Mouse (Mus musculus) heart, adult 2 months (tissue): ENCODE measurements around the gene Iars. TPM values are rescaled to one million over a fixed set of nuclear protein-coding genes. Genes with fewer than 3 reads are reported as not detected.
"Not testable (repeated sequence)": the region's sequence is repeated elsewhere in the genome, so short reads cannot be mapped to it uniquely, and the experiment has no call there.

Source experiments
- DNase-seq, 2 experiments: peaks; one replicate each; pipeline ENCODE4 v3.0.0; 2021
- H3K27ac ChIP-seq: fragments of 200-600 bp; 2 replicates; pipeline ENCODE4 v1.8.1; 2022
- H3K27me3 ChIP-seq: fragments of 200-500 bp; 2 replicates; pipeline ENCODE4 v1.6.1; 2012; ENCODE audit warnings: mild to moderate bottlenecking, low read length, inconsistent platforms, mixed read lengths; ENCODE audit not compliant: control insufficient read depth, insufficient read depth
- H3K36me3 ChIP-seq: fragments of 200-500 bp; 2 replicates; pipeline ENCODE4 v1.6.1; 2012; ENCODE audit warnings: low read length, inconsistent platforms; ENCODE audit not compliant: control insufficient read depth, insufficient read depth
- H3K4me1 ChIP-seq: fragments of 200-500 bp; 2 replicates; pipeline ENCODE4 v1.6.1; 2011; ENCODE audit warnings: low read length; ENCODE audit not compliant: control insufficient read depth, insufficient read depth
- H3K4me3 ChIP-seq: fragments of 200-600 bp; 2 replicates; pipeline ENCODE4 v1.8.1; 2022
- H3K79me2 ChIP-seq: fragments of 200-500 bp; replicated peaks from 2 replicates; pipeline ENCODE4 v1.6.1; 2012; ENCODE audit warnings: mild to moderate bottlenecking, inconsistent platforms, low read length, moderate library complexity, mixed read lengths; ENCODE audit not compliant: control insufficient read depth, insufficient read depth
- H3K9ac ChIP-seq: fragments of 200-500 bp; 2 replicates; pipeline ENCODE4 v1.6.1; 2012; ENCODE audit warnings: low read depth, mild to moderate bottlenecking, control low read depth, inconsistent platforms, low read length, mixed read lengths
- CTCF ChIP-seq: fragments of 200-600 bp; IDR thresholded peaks from 2 replicates; pipeline ENCODE4 v1.8.1; 2022; ENCODE audit warnings: antibody characterized with exemption, mild to moderate bottlenecking, moderate library complexity
- EP300 ChIP-seq: fragments of 200-500 bp; IDR thresholded peaks from 2 replicates; pipeline ENCODE4 v1.6.1; 2011; ENCODE audit warnings: low read depth, low read length, control low read depth; ENCODE audit not compliant: insufficient read depth
- POLR2A ChIP-seq: fragments of 200-500 bp; IDR thresholded peaks from 2 replicates; pipeline ENCODE4 v1.6.1; 2011; ENCODE audit warnings: mild to moderate bottlenecking, low read depth, low read length, control low read depth; ENCODE audit not compliant: insufficient read depth
- WGBS: fragments of 180-500 bp; shearing (Covaris S2); methylation state at CpG from one replicate; pipeline ENCODE4 v1.1.7; 2018; 5-methylcytosine and 5-hydroxymethylcytosine counted together
- intact Hi-C: fragments of 180-260 bp; cut with DNase I; formaldehyde crosslinking; loops from one replicate; pipeline ENCODE4 v1.15.1; 2025
- polyA plus RNA-seq: library from polyadenylated mRNA; depleted of rRNA; stranded (reverse); fragments of >200 nt; gene quantifications from 2 replicates; pipeline ENCODE4 v1.2.3, GENCODE M21; 2012; rRNA removed
- total RNA-seq, 2 experiments: library from RNA; stranded (reverse); gene quantifications; 2 replicates each; pipeline ENCODE4 v1.2.3; 2021

Iars gene
- total and polyA plus RNA-seq, 3 experiments: 19.4 to 75.0 (median 52.2) TPM

- DNase-seq: no peak
- no peak for TF ChIP-seq CTCF
- TF ChIP-seq POLR2A: no peak
- no peak for TF ChIP-seq EP300
- H3K27ac ChIP-seq: no peak overlapping the region
- no peaks in the 10 kb centered on the region for H3K27me3 ChIP-seq
- no peaks in the 10 kb centered on the region for H3K4me1 ChIP-seq
- no peaks in the 10 kb centered on the region for H3K36me3 ChIP-seq
- WGBS: 82% methylated on average over 16 of the region's 16 CpGs
- intact Hi-C loops: no loop called here
- H3K4me3 ChIP-seq: no peak overlapping the region
- no peaks in the 10 kb centered on the region for H3K79me2 ChIP-seq
- H3K9ac ChIP-seq: no peak overlapping the region
Measured at GRCm38 (mm10) chr13:49769111-49769510, 87.2 kb downstream of the Iars start.

DNA sequence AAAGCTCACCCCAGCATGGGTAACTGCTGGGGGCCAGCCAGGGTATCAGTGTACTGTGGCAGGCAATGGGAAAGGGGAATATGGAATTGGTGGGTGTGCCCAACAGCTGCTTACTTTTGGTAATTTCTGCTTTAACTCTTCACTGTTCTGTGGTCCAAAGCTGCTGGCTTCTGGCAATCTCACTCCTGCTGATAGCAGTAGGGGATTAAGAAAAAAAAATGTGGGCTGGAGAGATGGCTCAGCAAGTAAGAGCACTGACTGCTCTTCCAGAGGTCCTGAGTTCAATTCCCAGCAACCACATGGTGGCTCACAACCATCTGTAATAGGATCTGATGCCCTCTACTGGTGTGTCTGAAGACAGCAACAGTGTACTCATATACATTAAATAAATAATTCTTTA, 89.6 kb downstream of the Iars start:
- H3K4me1 ChIP-seq, H3K36me3 ChIP-seq, H3K79me2 ChIP-seq, intact Hi-C loops, H3K27ac ChIP-seq, H3K9ac ChIP-seq, DNase-seq, H3K27me3 ChIP-seq, H3K4me3 ChIP-seq: not testable (repeated sequence)

Other genes starting within 250 kb of the Iars start
- 1 to 10 TPM in 1 of 2 experiments, under 1 TPM in 1; 0.99 to 1.4 TPM for gene Tes3-ps, start 188.8 kb upstream of the Iars start, total RNA-seq
- 0.08 and 0.09 TPM in 2 replicates for gene Tes3-ps, start 188.8 kb upstream of the Iars start, polyA plus RNA-seq
- gene Ecm2, start 177.3 kb upstream of the Iars start, total RNA-seq: 10 to 100 TPM; 13.4 to 15.4 TPM
- gene Ecm2, start 177.3 kb upstream of the Iars start, polyA plus RNA-seq: 8.2 and 14.8 TPM in 2 replicates
- 10 to 100 TPM; 13.8 to 16.7 TPM for gene Aspn, start 137.7 kb upstream of the Iars start, total RNA-seq
- gene Aspn, start 137.7 kb upstream of the Iars start, polyA plus RNA-seq: 4.3 and 12.0 TPM in 2 replicates
- gene Omd, start 99.6 kb upstream of the Iars start, total RNA-seq: 1 to 10 TPM; 1.1 to 1.6 TPM
- 0.94 and 1.2 TPM in 2 replicates for gene Omd, start 99.6 kb upstream of the Iars start, polyA plus RNA-seq
- 10 to 100 TPM; 69.0 to 74.7 TPM for gene Ogn, start 74.1 kb upstream of the Iars start, total RNA-seq
- 27.4 and 71.7 TPM in 2 replicates for gene Ogn, start 74.1 kb upstream of the Iars start, polyA plus RNA-seq
- gene Cenpp, start 29.3 kb upstream of the Iars start, total RNA-seq: 1 to 10 TPM; 1.8 to 2.4 TPM
- 0.57 and 1.1 TPM in 2 replicates for gene Cenpp, start 29.3 kb upstream of the Iars start, polyA plus RNA-seq
- 10 to 100 TPM; 19.3 to 19.4 TPM for gene Nol8, start 29.0 kb upstream of the Iars start, total RNA-seq
- gene Nol8, start 29.0 kb upstream of the Iars start, polyA plus RNA-seq: 1.4 and 3.2 TPM in 2 replicates
- gene Gm30302, start 116.9 kb downstream of the Iars start, total RNA-seq: under 1 TPM; 0.10 to 0.32 TPM
- 0.18 and 0.25 TPM in 2 replicates for gene Gm30302, start 116.9 kb downstream of the Iars start, polyA plus RNA-seq